Mouse (Mus musculus) limb, embryonic 11.5 days (tissue): ENCODE measurements around the gene Rsrc2. TPM values are rescaled to one million over a fixed set of nuclear protein-coding genes. Genes with fewer than 3 reads are reported as not detected.

Source experiments
- ATAC-seq: fragments of 200-750 bp; cut with Nextera tagmentation; 2 replicates; pipeline ENCODE4 v1.8.0; 2017; ENCODE audit warnings: low read depth; ENCODE audit not compliant: insufficient number of reproducible peaks, low FRiP score, low TSS enrichment
- DNase-seq: peaks from one replicate; pipeline ENCODE4 v3.0.0-alpha.2; 2015; ENCODE audit warnings: low spot score
- H3K27ac ChIP-seq: fragments of 300-500 bp; sonication (generic); replicated peaks from 2 replicates; pipeline ENCODE4 v1.5.1; 2014; ENCODE audit warnings: low read depth, mild to moderate bottlenecking, low read length
- H3K27me3 ChIP-seq: fragments of 300-500 bp; sonication (generic); 2 replicates; pipeline ENCODE4 v1.6.1; 2014; ENCODE audit warnings: mild to moderate bottlenecking, low read length, mixed read lengths; ENCODE audit not compliant: control insufficient read depth, insufficient read depth
- H3K36me3 ChIP-seq: fragments of 300-500 bp; sonication (generic); 2 replicates; pipeline ENCODE4 v1.6.1; 2014; ENCODE audit warnings: mild to moderate bottlenecking, low read length, moderate library complexity, mixed read lengths; ENCODE audit not compliant: control insufficient read depth, insufficient read depth
- H3K4me1 ChIP-seq: fragments of 300-500 bp; sonication (generic); 2 replicates; pipeline ENCODE4 v1.6.1; 2014; ENCODE audit warnings: low read length, mixed read lengths; ENCODE audit not compliant: control insufficient read depth, insufficient read depth
- H3K4me2 ChIP-seq: fragments of 300-500 bp; sonication (generic); 2 replicates; pipeline ENCODE4 v1.6.1; 2014; ENCODE audit warnings: low read depth, mild to moderate bottlenecking, moderate library complexity; ENCODE audit not compliant: severe bottlenecking
- H3K4me3 ChIP-seq: fragments of 300-500 bp; sonication (generic); 2 replicates; pipeline ENCODE4 v1.5.1; 2014; ENCODE audit warnings: low read depth, low read length
- H3K9ac ChIP-seq: fragments of 300-500 bp; sonication (generic); 2 replicates; pipeline ENCODE4 v1.6.1; 2014; ENCODE audit warnings: mild to moderate bottlenecking, low read length
- H3K9me3 ChIP-seq: fragments of 300-500 bp; sonication (generic); 2 replicates; pipeline ENCODE4 v1.6.1; 2016; ENCODE audit warnings: low read length; ENCODE audit not compliant: control insufficient read depth
- WGBS: fragments of 180-500 bp; shearing (Covaris S2); extraction: QIAGEN DNeasy Blood & Tissue Kit; methylation state at CpG from one replicate; pipeline ENCODE4 v1.1.7; 2014; 5-methylcytosine and 5-hydroxymethylcytosine counted together
- polyA plus RNA-seq: library from polyadenylated mRNA; unstranded; fragments of >200 nt; fragmentation: Nextera tagmentation; extraction: Ambion mirVana; gene quantifications from 2 replicates; pipeline ENCODE4 v1.2.1, GENCODE M21; 2014

Gene Rsrc2
- polyA plus RNA-seq, 1 experiment from 2014 or later: 166 TPM

DNA sequence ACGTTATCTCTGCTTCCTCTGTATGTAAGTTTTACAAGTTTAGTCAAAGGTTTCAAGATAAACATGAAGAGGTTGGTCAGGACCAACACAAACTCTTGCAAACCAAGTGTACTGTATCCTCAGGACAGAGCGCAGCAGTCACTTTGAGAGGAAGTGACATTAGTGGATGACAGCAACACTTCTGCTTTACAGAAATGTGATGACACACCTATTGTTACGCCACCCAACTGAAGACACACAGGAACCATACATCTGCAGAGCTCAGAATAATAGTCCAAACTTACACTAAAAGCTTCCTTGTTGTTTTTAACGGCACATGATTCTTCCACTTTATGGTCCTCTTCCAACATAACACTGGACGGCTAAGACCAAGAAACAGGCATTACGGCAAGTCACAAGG lies 35.4 kb downstream of the Rsrc2 start:
- Histone ChIP-seq H3K4me1 (peaks cover 6% of the 10 kb centered on the region; the same call in 1 of the 2 replicates), H3K9ac (no peak overlapping the region), H3K4me2 (no peak overlapping the region), H3K27ac (no peak overlapping the region), H3K27me3 (no peaks in the 10 kb centered on the region), H3K9me3 (no peaks in the 10 kb centered on the region), H3K4me3 (no peak overlapping the region), H3K36me3 (peaks cover 34% of the 10 kb centered on the region)
- DNase-seq (no peak), ATAC-seq (no peak)
- 97% methylated on average over 6 of the region's 6 CpGs for WGBS

DNA sequence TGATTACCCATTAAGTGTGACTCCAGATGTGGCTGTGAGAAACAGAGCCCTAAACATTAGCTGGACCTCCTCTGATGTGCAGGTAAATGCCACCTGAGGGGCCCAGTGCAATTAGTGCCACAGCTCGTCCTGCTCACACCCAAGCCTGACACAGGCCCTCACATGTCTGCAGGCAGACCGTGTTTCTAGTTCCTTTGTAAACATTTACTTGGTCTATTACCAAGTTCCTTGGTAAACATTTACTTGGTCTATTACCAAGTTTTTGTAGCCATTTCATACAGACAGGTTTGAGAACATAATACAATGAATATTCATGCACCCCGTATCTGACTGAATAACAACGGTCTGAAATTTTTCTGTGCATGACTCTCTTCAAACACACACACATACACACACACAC lies 39.6 kb downstream of the Rsrc2 start:
- no peaks in the 10 kb centered on the region for H3K9me3 ChIP-seq
- DNase-seq (no peak), ATAC-seq (no peak)
- 87% methylated on average over 4 of the region's 4 CpGs for WGBS
- no peak overlapping the region for H3K4me2 ChIP-seq
- H3K27ac ChIP-seq: no peak overlapping the region
- peaks cover 53% of the 10 kb centered on the region for H3K36me3 ChIP-seq
- H3K4me3 ChIP-seq: no peak overlapping the region
- H3K4me1 ChIP-seq: no peaks in the 10 kb centered on the region
- H3K9ac ChIP-seq: no peak overlapping the region
- H3K27me3 ChIP-seq: no peaks in the 10 kb centered on the region

- no peak overlapping the region for H3K27ac ChIP-seq
- H3K9ac ChIP-seq: no peak overlapping the region
- no peak overlapping the region for H3K4me2 ChIP-seq
- peaks cover 52% of the 10 kb centered on the region for H3K36me3 ChIP-seq
- H3K4me1 ChIP-seq: no peaks in the 10 kb centered on the region
- no peak for ATAC-seq
- H3K9me3 ChIP-seq: no peaks in the 10 kb centered on the region
- DNase-seq: no peak
- H3K27me3 ChIP-seq: no peaks in the 10 kb centered on the region
- no peak overlapping the region for H3K4me3 ChIP-seq
- 92% methylated on average over 12 of the region's 12 CpGs for WGBS
Measured at GRCm38 (mm10) chr5:123708598-123708997, 40.6 kb downstream of the Rsrc2 start.

GRCm38 (mm10) chr5:123700625-123701024 lies 48.6 kb downstream of the Rsrc2 start:
- H3K4me1 ChIP-seq: no peaks in the 10 kb centered on the region
- 80% methylated on average over 11 of the region's 11 CpGs for WGBS
- H3K27me3 ChIP-seq: no peaks in the 10 kb centered on the region
- DNase-seq: no peak
- no peak overlapping the region for H3K4me2 ChIP-seq
- H3K4me3 ChIP-seq: no peak overlapping the region
- H3K9me3 ChIP-seq: no peaks in the 10 kb centered on the region
- H3K9ac ChIP-seq: no peak overlapping the region
- no peak for ATAC-seq
- peaks cover 45% of the 10 kb centered on the region for H3K36me3 ChIP-seq
- H3K27ac ChIP-seq: no peak overlapping the region

DNA sequence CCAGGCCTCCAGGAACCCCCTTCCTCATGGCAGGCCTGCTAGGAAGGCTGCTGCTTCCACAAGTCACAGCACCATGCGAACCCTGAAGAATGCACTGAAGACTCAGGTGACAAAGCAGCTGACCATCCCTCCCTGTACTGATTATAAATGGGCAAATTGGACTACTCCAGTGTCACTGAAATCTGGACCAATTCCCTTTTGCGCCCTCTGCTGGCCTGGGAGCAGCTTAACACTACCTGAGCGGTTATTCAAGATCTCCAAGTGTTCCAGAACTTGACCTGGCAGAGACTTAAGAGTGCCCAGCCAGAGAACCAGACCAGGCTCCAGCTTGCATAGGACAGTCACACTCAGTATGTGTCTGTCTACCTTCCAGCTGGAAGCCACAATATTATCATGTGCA lies 50.0 kb downstream of the Rsrc2 start:
- DNase-seq (peak; percentile 83), ATAC-seq (0 out of 2 replicates have a peak, but pooled peaks have one; percentile 31)
- H3K27me3 ChIP-seq: no peaks in the 10 kb centered on the region
- no peak overlapping the region for H3K27ac ChIP-seq
- peaks cover 38% of the 10 kb centered on the region for H3K36me3 ChIP-seq
- H3K9ac ChIP-seq: no peak overlapping the region
- no peak overlapping the region for H3K4me3 ChIP-seq
- no peaks in the 10 kb centered on the region for H3K4me1 ChIP-seq
- no peak overlapping the region for H3K4me2 ChIP-seq
- H3K9me3 ChIP-seq: no peaks in the 10 kb centered on the region
- 35% methylated on average over 3 of the region's 3 CpGs for WGBS

GRCm38 (mm10) chr5:123696961-123697360 lies 52.3 kb downstream of the Rsrc2 start:
- Histone ChIP-seq H3K4me3 (no peak overlapping the region), H3K36me3 (peaks cover 23% of the 10 kb centered on the region), H3K4me2 (no peak overlapping the region), H3K27me3 (no peaks in the 10 kb centered on the region), H3K4me1 (no peaks in the 10 kb centered on the region), H3K9ac (no peak overlapping the region), H3K27ac (no peak overlapping the region), H3K9me3 (no peaks in the 10 kb centered on the region)
- ATAC-seq (no peak), DNase-seq (no peak)
- 86% methylated on average over 4 of the region's 4 CpGs for WGBS

- peaks cover 19% of the 10 kb centered on the region for H3K36me3 ChIP-seq
- no peak overlapping the region for H3K4me3 ChIP-seq
- H3K27me3 ChIP-seq: no peaks in the 10 kb centered on the region
- no peak overlapping the region for H3K27ac ChIP-seq
- WGBS: 96% methylated on average over 7 of the region's 7 CpGs
- H3K4me2 ChIP-seq: no peak overlapping the region
- no peak for DNase-seq
- no peaks in the 10 kb centered on the region for H3K9me3 ChIP-seq
- no peak for ATAC-seq
- no peak overlapping the region for H3K9ac ChIP-seq
- H3K4me1 ChIP-seq: no peaks in the 10 kb centered on the region
Measured at GRCm38 (mm10) chr5:123696244-123696643, 53.0 kb downstream of the Rsrc2 start.

GRCm38 (mm10) chr5:123694468-123694867 lies 54.7 kb downstream of the Rsrc2 start:
- Histone ChIP-seq H3K4me2 (no peak overlapping the region), H3K4me3 (no peak overlapping the region), H3K27ac (no peak overlapping the region), H3K4me1 (no peaks in the 10 kb centered on the region), H3K9ac (no peak overlapping the region), H3K9me3 (no peaks in the 10 kb centered on the region), H3K27me3 (no peaks in the 10 kb centered on the region), H3K36me3 (peaks cover 7% of the 10 kb centered on the region)
- ATAC-seq: no peak
- DNase-seq: no peak
- 75% methylated on average over 6 of the region's 6 CpGs for WGBS
